Mouse (Mus musculus): ENCODE data around the gene Trim37. TPM values are rescaled to one million over a fixed set of nuclear protein-coding genes. Genes with fewer than 3 reads are reported as not detected.
"Not testable (repeated sequence)": the region's sequence is repeated elsewhere in the genome, so short reads cannot be mapped to it uniquely, and the experiment has no call there.

The Trim37 gene
- polyA plus RNA-seq, 1 experiment from 2014 or later, result 86.9 TPM

- no peak overlapping the region for H3K27ac ChIP-seq
- no peak for ATAC-seq (replicated peaks)
- no peaks in the 10 kb centered on the region for H3K27me3 ChIP-seq (replicated peaks)
- no peak overlapping the region for H3K4me3 ChIP-seq
- no peak overlapping the region for H3K9ac ChIP-seq
- H3K4me2 ChIP-seq, result no peak overlapping the region
- no peaks in the 10 kb centered on the region for H3K4me1 ChIP-seq
- 89% methylated on average over 6 of the region's 6 CpGs for WGBS
- H3K9me3 ChIP-seq, result no peaks in the 10 kb centered on the region
- no peaks in the 10 kb centered on the region for H3K36me3 ChIP-seq (replicated peaks)
Measured at GRCm38 (mm10) chr11:87253294-87253693, 126.4 kb downstream of the Trim37 start.

GRCm38 (mm10) chr11:87254149-87254548 is 127.3 kb downstream of the Trim37 start:
- Histone ChIP-seq H3K9me3 (no peaks in the 10 kb centered on the region), H3K36me3 (replicated peaks) (no peaks in the 10 kb centered on the region), H3K4me2 (no peak overlapping the region), H3K27ac (no peak overlapping the region), H3K27me3 (replicated peaks) (no peaks in the 10 kb centered on the region), H3K4me3 (no peak overlapping the region), H3K4me1 (no peaks in the 10 kb centered on the region), H3K9ac (no peak overlapping the region)
- 67% methylated on average over 5 of the region's 5 CpGs for WGBS
- ATAC-seq (replicated peaks), result no peak

- H3K27ac ChIP-seq, result no peak overlapping the region
- H3K9me3 ChIP-seq, result no peaks in the 10 kb centered on the region
- 91% methylated on average over 5 of the region's 5 CpGs for WGBS
- no peak overlapping the region for H3K4me3 ChIP-seq
- no peaks in the 10 kb centered on the region for H3K27me3 ChIP-seq (replicated peaks)
- ATAC-seq (replicated peaks), result no peak
- H3K36me3 ChIP-seq (replicated peaks), result no peaks in the 10 kb centered on the region
- H3K4me1 ChIP-seq, result no peaks in the 10 kb centered on the region
- H3K4me2 ChIP-seq, result no peak overlapping the region
- H3K9ac ChIP-seq, result no peak overlapping the region
Measured at GRCm38 (mm10) chr11:87257282-87257681, 130.4 kb downstream of the Trim37 start.

- 90% methylated on average over 10 of the region's 10 CpGs for WGBS
- Histone ChIP-seq H3K9ac (no peak overlapping the region), H3K36me3 (replicated peaks) (no peaks in the 10 kb centered on the region), H3K4me3 (no peak overlapping the region), H3K9me3 (no peaks in the 10 kb centered on the region), H3K4me1 (peaks cover 11% of the 10 kb centered on the region), H3K4me2 (no peak overlapping the region), H3K27me3 (replicated peaks) (no peaks in the 10 kb centered on the region), H3K27ac (no peak overlapping the region)
- no peak for ATAC-seq (replicated peaks)
Measured at GRCm38 (mm10) chr11:87259792-87260191, 132.9 kb downstream of the Trim37 start.

GRCm38 (mm10) chr11:87261705-87262104 is 134.8 kb downstream of the Trim37 start:
- H3K9me3 ChIP-seq; H3K9ac ChIP-seq; H3K27ac ChIP-seq; H3K4me2 ChIP-seq; ATAC-seq (replicated peaks); H3K36me3 ChIP-seq (replicated peaks); H3K27me3 ChIP-seq (replicated peaks); H3K4me3 ChIP-seq: not testable (repeated sequence)
- peaks cover 11% of the 10 kb centered on the region for H3K4me1 ChIP-seq
- 78% methylated on average over 4 of the region's 4 CpGs for WGBS

GRCm38 (mm10) chr11:87263946-87264345 is 137.1 kb downstream of the Trim37 start:
- Histone ChIP-seq H3K4me3 (no peak overlapping the region), H3K36me3 (replicated peaks) (no peaks in the 10 kb centered on the region), H3K27ac (no peak overlapping the region), H3K9me3 (no peaks in the 10 kb centered on the region), H3K27me3 (replicated peaks) (no peaks in the 10 kb centered on the region), H3K4me1 (peaks cover 11% of the 10 kb centered on the region), H3K4me2 (peak overlapping the region; percentile 1; the same call in 1 of the 2 replicates), H3K9ac (no peak overlapping the region)
- 27% methylated on average over 7 of the region's 7 CpGs for WGBS
- no peak for ATAC-seq (replicated peaks)

GRCm38 (mm10) chr11:87266246-87266645 is 139.4 kb downstream of the Trim37 start:
- no peak for ATAC-seq (replicated peaks)
- no peak overlapping the region for H3K9ac ChIP-seq
- peaks cover 11% of the 10 kb centered on the region for H3K4me1 ChIP-seq
- 73% methylated on average over 4 of the region's 4 CpGs for WGBS
- H3K27ac ChIP-seq, result no peak overlapping the region
- no peak overlapping the region for H3K4me2 ChIP-seq
- no peaks in the 10 kb centered on the region for H3K27me3 ChIP-seq (replicated peaks)
- H3K36me3 ChIP-seq (replicated peaks), result no peaks in the 10 kb centered on the region
- H3K4me3 ChIP-seq, result no peak overlapping the region
- H3K9me3 ChIP-seq, result no peaks in the 10 kb centered on the region

- Histone ChIP-seq H3K36me3 (replicated peaks) (no peaks in the 10 kb centered on the region), H3K9me3 (no peaks in the 10 kb centered on the region), H3K27me3 (replicated peaks) (no peaks in the 10 kb centered on the region), H3K27ac (no peak overlapping the region), H3K4me3 (no peak overlapping the region), H3K4me1 (peaks cover 7% of the 10 kb centered on the region), H3K9ac (no peak overlapping the region), H3K4me2 (no peak overlapping the region)
- WGBS, result 90% methylated on average over 2 of the region's 2 CpGs
- no peak for ATAC-seq (replicated peaks)
Measured at GRCm38 (mm10) chr11:87268803-87269202, 141.9 kb downstream of the Trim37 start.

MicroRNA genes within 50 kb of the gene (microRNA counts, 519-probe panel; counts per million panel counts)
- 4,558 counts per million, percentile 96 among the panel's probes with 10 or more counts for microRNA mmu-miR-301a

Small RNA genes within 50 kb of the gene (microRNA-seq; reads per million reads assigned to microRNA genes)
- gene Mir301, result 2,560 reads per million, percentile 86 among the genes with 10 or more reads in this experiment

Other genes starting within 250 kb of the Trim37 start
- 6.6 and 6.8 TPM in 2 replicates for gene Ypel2, start 133.4 kb upstream of the Trim37 start, polyA plus RNA-seq (2015; fragmentation: Nextera tagmentation; extraction: Ambion mirVana)
- gene Gdpd1, start 53.0 kb upstream of the Trim37 start, polyA plus RNA-seq (2015; fragmentation: Nextera tagmentation; extraction: Ambion mirVana), result 168 and 172 TPM in 2 replicates
- gene Smg8, start 40.3 kb upstream of the Trim37 start, polyA plus RNA-seq (2015; fragmentation: Nextera tagmentation; extraction: Ambion mirVana), result 22.2 and 22.7 TPM in 2 replicates
- gene Prr11, start 18.4 kb upstream of the Trim37 start, polyA plus RNA-seq (2015; fragmentation: Nextera tagmentation; extraction: Ambion mirVana), result 1.9 and 2.0 TPM in 2 replicates
- gene Ska2, start 17.8 kb upstream of the Trim37 start, polyA plus RNA-seq (2015; fragmentation: Nextera tagmentation; extraction: Ambion mirVana), result 44.4 and 46.7 TPM in 2 replicates
- gene Ppm1e, start 231.9 kb downstream of the Trim37 start, polyA plus RNA-seq (2015; fragmentation: Nextera tagmentation; extraction: Ambion mirVana), result 27.5 and 27.7 TPM in 2 replicates

All from midbrain, embryonic 15.5 days (tissue).